Mouse (Mus musculus): ENCODE measurements around the gene Vwa5b2. TPM values are rescaled to one million over a fixed set of nuclear protein-coding genes. Genes with fewer than 3 reads are reported as not detected.

Gene Vwa5b2
- total and polyA plus RNA-seq, 2 experiments from 2014 or later, result 8.7 to 20.9 TPM

DNA sequence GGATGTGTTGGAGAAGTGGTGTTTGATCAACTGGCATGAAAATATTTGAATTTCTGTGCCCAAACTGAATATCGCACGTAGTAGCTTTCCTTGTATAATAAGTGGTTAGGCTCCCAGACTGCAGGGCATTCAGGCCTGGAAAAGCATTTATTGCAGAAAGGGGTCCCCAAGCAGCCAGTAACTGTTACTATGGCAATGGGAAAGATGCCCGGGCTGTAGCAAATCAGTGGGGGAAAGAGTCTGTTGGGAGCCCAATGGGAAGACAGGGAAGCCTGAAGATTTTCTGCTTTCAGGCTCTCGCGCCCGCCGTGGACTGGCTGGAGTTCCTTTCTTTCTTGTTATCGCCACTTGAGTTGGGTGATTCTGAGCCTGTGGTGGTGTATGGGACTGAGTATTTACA, 49.1 kb downstream of the Vwa5b2 start:
- H3K4me2 ChIP-seq (ENCODE audit: low read depth), result peak overlapping the region; percentile 35
- no peak overlapping the region for H3K4me3 ChIP-seq (ENCODE audit: low read depth, low read length)
- no peaks in the 10 kb centered on the region for H3K27me3 ChIP-seq (ENCODE audit: insufficient read depth, low read length)
- no peak for TF ChIP-seq CTCF (IDR thresholded peaks at IDR 0.05; ENCODE audit: low read depth)
- H3K9me3 ChIP-seq (ENCODE audit: low read length), result no peaks in the 10 kb centered on the region
- no peak overlapping the region for H3K9ac ChIP-seq
- DNase-seq (peak; percentile 88), ATAC-seq (peak; percentile 93)
- H3K27ac ChIP-seq (ENCODE audit: low read depth, low read length), result peak overlapping the region; percentile 58; the same call in 1 of the 2 replicates
- no peaks in the 10 kb centered on the region for H3K36me3 ChIP-seq (ENCODE audit: insufficient read depth)
- 30% methylated on average over 8 of the region's 8 CpGs for WGBS
- peaks cover 7% of the 10 kb centered on the region; the same call in 1 of the 2 replicates for H3K4me1 ChIP-seq (ENCODE audit: insufficient read depth)

DNA sequence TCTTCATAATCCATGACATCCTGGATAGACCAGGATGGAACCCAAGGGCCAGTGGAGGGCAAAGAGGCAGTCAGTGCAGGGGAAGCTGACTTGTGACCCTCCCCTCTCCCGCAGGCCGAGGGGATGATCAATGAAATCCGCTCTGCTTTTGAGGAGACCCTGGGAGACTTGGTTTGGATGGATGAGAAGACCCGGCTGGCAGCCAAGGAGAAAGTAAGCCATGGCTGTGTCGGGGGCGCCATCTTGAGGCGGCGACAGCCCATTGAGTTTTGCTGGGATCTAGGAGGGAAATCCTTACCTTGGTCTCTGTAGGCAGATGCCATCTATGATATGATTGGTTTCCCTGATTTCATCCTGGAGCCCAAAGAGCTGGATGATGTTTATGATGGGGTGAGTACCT, 52.9 kb downstream of the Vwa5b2 start:
- H3K9ac ChIP-seq, result no peak overlapping the region
- DNase-seq (peak; percentile 88), ATAC-seq (peak; percentile 68)
- TF ChIP-seq CTCF (IDR thresholded peaks at IDR 0.05; ENCODE audit: low read depth), result peak; percentile 91
- H3K4me2 ChIP-seq (ENCODE audit: low read depth), result no peak overlapping the region
- no peaks in the 10 kb centered on the region for H3K27me3 ChIP-seq (ENCODE audit: insufficient read depth, low read length)
- H3K4me3 ChIP-seq (ENCODE audit: low read depth, low read length), result no peak overlapping the region
- peaks cover 20% of the 10 kb centered on the region for H3K36me3 ChIP-seq (ENCODE audit: insufficient read depth)
- H3K27ac ChIP-seq (ENCODE audit: low read depth, low read length), result no peak overlapping the region
- H3K4me1 ChIP-seq (ENCODE audit: insufficient read depth), result peaks cover 7% of the 10 kb centered on the region; the same call in 1 of the 2 replicates
- 1% methylated on average over 8 of the region's 8 CpGs for WGBS
- no peaks in the 10 kb centered on the region for H3K9me3 ChIP-seq (ENCODE audit: low read length)

DNA sequence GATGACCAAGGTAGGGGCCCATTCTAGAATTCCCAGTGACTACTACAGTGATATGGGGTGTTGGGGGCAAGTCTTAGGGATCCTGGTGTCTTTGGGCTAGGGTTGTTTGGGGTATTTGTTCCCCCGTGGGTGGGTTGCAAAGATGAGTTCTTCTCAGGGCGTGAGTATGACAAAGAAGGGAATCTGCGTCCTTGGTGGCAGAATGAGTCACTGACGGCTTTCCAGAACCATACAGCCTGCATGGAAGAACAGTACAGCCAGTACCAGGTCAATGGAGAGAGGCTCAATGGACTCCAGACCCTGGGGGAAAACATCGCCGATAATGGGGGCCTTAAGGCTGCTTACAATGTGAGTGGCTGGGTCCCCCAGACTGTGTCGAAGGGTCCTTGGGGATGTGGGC, 54.6 kb downstream of the Vwa5b2 start:
- no peak overlapping the region for H3K9ac ChIP-seq
- H3K4me3 ChIP-seq (ENCODE audit: low read depth, low read length), result no peak overlapping the region
- H3K27ac ChIP-seq (ENCODE audit: low read depth, low read length), result no peak overlapping the region
- ATAC-seq, result no peak
- no peak for TF ChIP-seq CTCF (IDR thresholded peaks at IDR 0.05; ENCODE audit: low read depth)
- no peaks in the 10 kb centered on the region for H3K4me1 ChIP-seq (ENCODE audit: insufficient read depth)
- H3K27me3 ChIP-seq (ENCODE audit: insufficient read depth, low read length), result no peaks in the 10 kb centered on the region
- peaks cover 20% of the 10 kb centered on the region for H3K36me3 ChIP-seq (ENCODE audit: insufficient read depth)
- H3K4me2 ChIP-seq (ENCODE audit: low read depth), result no peak overlapping the region
- no peaks in the 10 kb centered on the region for H3K9me3 ChIP-seq (ENCODE audit: low read length)
- 90% methylated on average over 7 of the region's 7 CpGs for WGBS
- no peak for DNase-seq

DNA sequence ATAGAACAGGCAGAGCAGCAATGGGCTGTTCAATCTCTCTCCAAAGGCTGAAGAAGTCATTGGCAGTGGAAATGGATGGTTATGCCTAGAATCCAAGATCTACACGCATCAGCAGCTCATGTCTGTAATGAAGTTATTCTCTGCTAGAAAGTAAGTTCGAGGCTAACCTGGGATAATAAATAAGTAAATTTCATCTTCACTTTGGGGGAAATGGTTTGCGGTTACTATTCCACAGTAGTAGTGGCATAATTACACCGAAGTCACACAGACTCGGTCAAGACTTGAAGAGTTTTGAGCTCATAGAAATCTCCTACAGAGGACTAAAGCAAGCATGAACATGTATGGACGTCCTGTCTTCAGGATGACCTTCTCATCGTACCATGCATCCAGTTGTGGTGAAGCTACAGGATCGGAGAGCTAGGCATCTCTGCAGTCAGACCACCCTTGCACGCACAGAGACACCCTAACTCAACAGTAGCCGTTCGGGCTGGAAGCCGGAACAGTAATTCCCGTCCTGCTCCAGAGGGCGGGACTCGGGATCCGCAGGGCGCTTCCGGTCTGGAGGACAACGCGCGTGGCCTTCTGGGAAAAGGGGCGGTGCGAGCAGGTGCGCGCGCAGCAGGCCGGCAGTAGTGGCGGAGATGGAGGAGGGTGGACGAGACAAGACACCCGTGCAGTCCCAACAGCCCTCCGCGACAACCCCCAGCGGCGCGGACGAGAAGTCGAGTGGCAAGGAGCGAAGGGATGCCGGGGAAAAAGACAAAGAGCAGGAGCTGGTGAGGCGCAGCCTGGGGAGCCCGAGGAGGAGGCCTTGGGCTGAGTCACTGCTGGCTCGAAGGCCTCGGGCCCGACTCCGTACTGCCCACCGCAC, 62.0 kb downstream of the Vwa5b2 start, which contains the start of gene Psmd2:
TSS of gene Psmd2 (plus strand) at position 577 of the 871 bp plus-strand sequence.
- H3K9me3 ChIP-seq (ENCODE audit: low read length), result no peaks in the 10 kb centered on the region
- peak within 1 kb of the TSS; percentile 82 for H3K27ac ChIP-seq (ENCODE audit: low read depth, low read length)
- H3K27me3 ChIP-seq (ENCODE audit: insufficient read depth, low read length), result no peaks in the 10 kb centered on the region
- H3K4me2 ChIP-seq (ENCODE audit: low read depth), result peak within 1 kb of the TSS; percentile 82
- peaks cover 12% of the 10 kb centered on the region; the same call in 1 of the 2 replicates for H3K4me1 ChIP-seq (ENCODE audit: insufficient read depth)
- TF ChIP-seq CTCF (IDR thresholded peaks at IDR 0.05; ENCODE audit: low read depth), result peak; percentile 25
- peak; percentile 98 for ATAC-seq
- DNase-seq, result peak; percentile 96
- peak within 1 kb of the TSS; percentile 76 for H3K4me3 ChIP-seq (ENCODE audit: low read depth, low read length)
- WGBS, result 2% methylated on average over 46 of the region's 46 CpGs
- H3K9ac ChIP-seq, result peak within 1 kb of the TSS; percentile 85
- H3K36me3 ChIP-seq (ENCODE audit: insufficient read depth), result peaks cover 25% of the 10 kb centered on the region

- H3K4me3 ChIP-seq (ENCODE audit: low read depth, low read length), result peak overlapping the region; percentile 76
- H3K36me3 ChIP-seq (ENCODE audit: insufficient read depth), result peaks cover 25% of the 10 kb centered on the region
- H3K4me2 ChIP-seq (ENCODE audit: low read depth), result peak overlapping the region; percentile 82
- peaks cover 12% of the 10 kb centered on the region; the same call in 1 of the 2 replicates for H3K4me1 ChIP-seq (ENCODE audit: insufficient read depth)
- H3K27me3 ChIP-seq (ENCODE audit: insufficient read depth, low read length), result no peaks in the 10 kb centered on the region
- DNase-seq (no peak), ATAC-seq (no peak)
- H3K9me3 ChIP-seq (ENCODE audit: low read length), result no peaks in the 10 kb centered on the region
- 11% methylated on average over 12 of the region's 12 CpGs for WGBS
- peak overlapping the region; percentile 82; the same call in 1 of the 2 replicates for H3K27ac ChIP-seq (ENCODE audit: low read depth, low read length)
- peak overlapping the region; percentile 85 for H3K9ac ChIP-seq
- no peak for TF ChIP-seq CTCF (IDR thresholded peaks at IDR 0.05; ENCODE audit: low read depth)
Observed at GRCm38 (mm10) chr16:20651947-20652310, 62.7 kb downstream of the Vwa5b2 start.

GRCm38 (mm10) chr16:20653315-20653714, 64.0 kb downstream of the Vwa5b2 start:
- no peak overlapping the region for H3K9ac ChIP-seq
- peaks cover 12% of the 10 kb centered on the region; the same call in 1 of the 2 replicates for H3K4me1 ChIP-seq (ENCODE audit: insufficient read depth)
- no peak for TF ChIP-seq CTCF (IDR thresholded peaks at IDR 0.05; ENCODE audit: low read depth)
- ATAC-seq (no peak), DNase-seq (no peak)
- no peak overlapping the region for H3K4me3 ChIP-seq (ENCODE audit: low read depth, low read length)
- no peak overlapping the region for H3K27ac ChIP-seq (ENCODE audit: low read depth, low read length)
- H3K36me3 ChIP-seq (ENCODE audit: insufficient read depth), result peaks cover 37% of the 10 kb centered on the region
- no peaks in the 10 kb centered on the region for H3K9me3 ChIP-seq (ENCODE audit: low read length)
- 43% methylated on average over 2 of the region's 2 CpGs for WGBS
- H3K27me3 ChIP-seq (ENCODE audit: insufficient read depth, low read length), result no peaks in the 10 kb centered on the region
- no peak overlapping the region for H3K4me2 ChIP-seq (ENCODE audit: low read depth)

MicroRNAs within 50 kb of the gene (microRNA counts, 519-probe panel; counts per million panel counts)
- 3,153 counts per million, percentile 27 among the panel's probes with 10 or more counts for microRNA mmu-miR-1224

Small RNAs within 50 kb of the gene (microRNA-seq; reads per million reads assigned to microRNA genes)
- gene Mir1224, result 45.0 to 50.2 reads per million in 2 experiments

Other genes with a start within 250 kb of the Vwa5b2 start
- gene Abcc5, start 163.1 kb upstream of the Vwa5b2 start, total RNA-seq (2014; rRNA removed), result 74.3 and 79.8 TPM in 2 replicates
- gene Abcc5, start 163.1 kb upstream of the Vwa5b2 start, polyA plus RNA-seq (2015; fragmentation: Nextera tagmentation; extraction: Ambion mirVana), result 58.7 and 71.6 TPM in 2 replicates
- 91.3 and 102 TPM in 2 replicates for gene Eif2b5, start 90.7 kb upstream of the Vwa5b2 start, total RNA-seq (2014; rRNA removed)
- 70.8 and 77.6 TPM in 2 replicates for gene Eif2b5, start 90.7 kb upstream of the Vwa5b2 start, polyA plus RNA-seq (2015; fragmentation: Nextera tagmentation; extraction: Ambion mirVana)
- 21.1 and 28.6 TPM in 2 replicates for gene Dvl3, start 72.5 kb upstream of the Vwa5b2 start, total RNA-seq (2014; rRNA removed)
- 23.9 and 25.8 TPM in 2 replicates for gene Dvl3, start 72.5 kb upstream of the Vwa5b2 start, polyA plus RNA-seq (2015; fragmentation: Nextera tagmentation; extraction: Ambion mirVana)
- 958 and 994 TPM in 2 replicates for gene Ap2m1, start 54.0 kb upstream of the Vwa5b2 start, total RNA-seq (2014; rRNA removed)
- gene Ap2m1, start 54.0 kb upstream of the Vwa5b2 start, polyA plus RNA-seq (2015; fragmentation: Nextera tagmentation; extraction: Ambion mirVana), result 1,434 and 1,486 TPM in 2 replicates
- gene Abcf3, start 40.9 kb upstream of the Vwa5b2 start, total RNA-seq (2014; rRNA removed), result 71.7 and 72.7 TPM in 2 replicates
- 58.0 and 60.3 TPM in 2 replicates for gene Abcf3, start 40.9 kb upstream of the Vwa5b2 start, polyA plus RNA-seq (2015; fragmentation: Nextera tagmentation; extraction: Ambion mirVana)
- gene Eef1akmt4, start 22.1 kb downstream of the Vwa5b2 start, total RNA-seq (2014; rRNA removed), result 3.7 and 6.5 TPM in 2 replicates
- gene Eef1akmt4, start 22.1 kb downstream of the Vwa5b2 start, polyA plus RNA-seq (2015; fragmentation: Nextera tagmentation; extraction: Ambion mirVana), result 6.0 and 6.2 TPM in 2 replicates
- gene Gm49333, start 22.1 kb downstream of the Vwa5b2 start, total RNA-seq (2014; rRNA removed), result not detected in 2 replicates
- gene Gm49333, start 22.1 kb downstream of the Vwa5b2 start, polyA plus RNA-seq (2015; fragmentation: Nextera tagmentation; extraction: Ambion mirVana), result not detected in 2 replicates
- 11.1 and 19.0 TPM in 2 replicates for gene Alg3, start 22.3 kb downstream of the Vwa5b2 start, total RNA-seq (2014; rRNA removed)
- 29.2 and 30.3 TPM in 2 replicates for gene Alg3, start 22.3 kb downstream of the Vwa5b2 start, polyA plus RNA-seq (2015; fragmentation: Nextera tagmentation; extraction: Ambion mirVana)
- gene Camk2n2, start 31.8 kb downstream of the Vwa5b2 start, total RNA-seq (2014; rRNA removed), result 44.1 and 51.0 TPM in 2 replicates
- 45.3 and 57.0 TPM in 2 replicates for gene Camk2n2, start 31.8 kb downstream of the Vwa5b2 start, polyA plus RNA-seq (2015; fragmentation: Nextera tagmentation; extraction: Ambion mirVana)
- gene Ece2, start 40.4 kb downstream of the Vwa5b2 start, total RNA-seq (2014; rRNA removed), result 17.8 and 22.4 TPM in 2 replicates
- 6.1 and 8.7 TPM in 2 replicates for gene Ece2, start 40.4 kb downstream of the Vwa5b2 start, polyA plus RNA-seq (2015; fragmentation: Nextera tagmentation; extraction: Ambion mirVana)
- gene Psmd2, start 62.2 kb downstream of the Vwa5b2 start, total RNA-seq (2014; rRNA removed), result 237 and 242 TPM in 2 replicates
- 287 and 331 TPM in 2 replicates for gene Psmd2, start 62.2 kb downstream of the Vwa5b2 start, polyA plus RNA-seq (2015; fragmentation: Nextera tagmentation; extraction: Ambion mirVana)
- gene Eif4g1, start 78.8 kb downstream of the Vwa5b2 start, total RNA-seq (2014; rRNA removed), result 223 and 282 TPM in 2 replicates
- 89.8 and 111 TPM in 2 replicates for gene Eif4g1, start 78.8 kb downstream of the Vwa5b2 start, polyA plus RNA-seq (2015; fragmentation: Nextera tagmentation; extraction: Ambion mirVana)
- gene Fam131a, start 103.8 kb downstream of the Vwa5b2 start, total RNA-seq (2014; rRNA removed), result 169 and 200 TPM in 2 replicates
- gene Fam131a, start 103.8 kb downstream of the Vwa5b2 start, polyA plus RNA-seq (2015; fragmentation: Nextera tagmentation; extraction: Ambion mirVana), result 81.6 and 89.9 TPM in 2 replicates
- 43.7 and 55.3 TPM in 2 replicates for gene Polr2h, start 128.2 kb downstream of the Vwa5b2 start, total RNA-seq (2014; rRNA removed)
- 87.4 and 103 TPM in 2 replicates for gene Polr2h, start 128.2 kb downstream of the Vwa5b2 start, polyA plus RNA-seq (2015; fragmentation: Nextera tagmentation; extraction: Ambion mirVana)
- gene Clcn2, start 128.3 kb downstream of the Vwa5b2 start, total RNA-seq (2014; rRNA removed), result 41.9 and 47.9 TPM in 2 replicates
- gene Clcn2, start 128.3 kb downstream of the Vwa5b2 start, polyA plus RNA-seq (2015; fragmentation: Nextera tagmentation; extraction: Ambion mirVana), result 10.7 and 14.1 TPM in 2 replicates
- 15.8 and 15.9 TPM in 2 replicates for gene Chrd, start 143.7 kb downstream of the Vwa5b2 start, total RNA-seq (2014; rRNA removed)
- gene Chrd, start 143.7 kb downstream of the Vwa5b2 start, polyA plus RNA-seq (2015; fragmentation: Nextera tagmentation; extraction: Ambion mirVana), result 3.4 and 3.6 TPM in 2 replicates
- gene Thpo, start 145.0 kb downstream of the Vwa5b2 start, total RNA-seq (2014; rRNA removed), result 0.69 and 1.0 TPM in 2 replicates
- gene Thpo, start 145.0 kb downstream of the Vwa5b2 start, polyA plus RNA-seq (2015; fragmentation: Nextera tagmentation; extraction: Ambion mirVana), result 0.51 and 0.52 TPM in 2 replicates

Data from forebrain, postnatal 0 days (tissue).